Mouse (Mus musculus): Measurements from ENCODE around the gene Celf5.

DNA sequence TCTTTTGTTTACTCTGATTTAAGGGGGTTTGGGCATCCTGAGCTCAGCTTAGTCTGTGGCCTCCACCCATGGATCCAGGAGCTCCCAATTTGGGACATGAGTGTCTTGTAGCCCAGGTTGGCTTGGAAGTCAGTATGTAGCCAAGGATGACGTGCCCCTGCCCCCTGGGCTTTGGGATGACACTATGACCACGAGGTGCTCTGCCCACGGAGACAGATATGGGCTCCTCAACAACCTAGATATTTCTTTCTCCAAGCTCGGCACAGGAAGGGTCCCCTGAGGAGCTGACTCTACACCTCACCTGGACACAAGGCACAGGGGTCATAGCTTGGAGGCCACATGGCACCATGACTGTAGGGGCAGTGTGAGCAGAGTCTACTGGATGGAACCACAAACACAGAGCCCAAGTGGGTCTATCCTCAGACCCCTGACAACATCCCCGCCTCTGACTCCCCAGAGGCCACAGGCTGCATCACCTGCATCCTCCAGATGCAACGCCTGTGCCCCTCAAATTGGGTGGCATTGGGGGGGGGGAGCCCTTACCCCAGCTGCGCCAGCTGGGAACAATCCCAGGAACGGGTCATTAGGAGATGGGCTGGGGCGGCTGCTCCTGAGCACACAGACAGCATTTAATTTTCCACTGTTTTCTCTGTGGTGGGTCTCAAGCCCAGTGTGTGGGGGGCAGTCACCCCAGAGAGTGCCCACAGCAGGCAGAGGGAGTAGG, 31.7 kb downstream of the Celf5 start:
- no peak for TF ChIP-seq CTCF (IDR thresholded peaks at IDR 0.05 in 2 of 3, conservative IDR thresholded peaks at IDR 0.05 in 1 of 3; ENCODE audit: control insufficient read depth in 1 of 3, insufficient read depth in 1 of 3, low read depth in 2 of 3, low read length in 3 of 3, poor library complexity in 1 of 3, severe bottlenecking in 1 of 3)
- TF ChIP-seq SIN3A (IDR thresholded peaks at IDR 0.05; ENCODE audit: low read length): no peak
- no peak for TF ChIP-seq JUND (IDR thresholded peaks at IDR 0.05; ENCODE audit: low read depth, low read length)
